Mouse (Mus musculus): ENCODE results near the gene E2f4. TPM values are rescaled to one million over a fixed set of nuclear protein-coding genes. Genes with fewer than 3 reads are reported as not detected.

The E2f4 gene
- polyA plus RNA-seq, 1 experiment from 2014 or later: 76.8 TPM

DNA sequence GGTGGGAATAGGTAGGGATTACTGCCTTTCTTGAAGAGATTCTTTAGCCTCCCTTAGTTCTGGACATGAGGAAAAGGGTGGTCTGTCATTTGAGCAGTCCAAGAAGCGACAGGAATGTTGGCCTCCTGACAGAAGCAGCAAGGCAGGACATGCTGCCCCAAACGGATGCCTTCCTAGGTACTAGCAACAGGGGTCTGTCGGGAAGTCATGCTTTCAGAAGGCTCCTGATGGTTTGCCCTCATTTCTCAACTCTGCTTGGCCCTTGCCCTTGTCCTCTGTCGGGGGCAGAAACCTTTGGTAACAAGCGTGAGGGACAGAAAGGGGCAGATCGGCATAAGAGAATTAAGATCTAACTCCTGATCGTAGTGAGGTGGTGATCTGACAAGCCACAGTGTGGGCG lies 12.7 kb downstream of the E2f4 start:
- no peaks in the 10 kb centered on the region for H3K9me3 ChIP-seq
- H3K27ac ChIP-seq (replicated peaks): no peak overlapping the region
- H3K4me1 ChIP-seq: peaks cover 12% of the 10 kb centered on the region
- no peaks in the 10 kb centered on the region for H3K27me3 ChIP-seq
- no peak for ATAC-seq (ENCODE audit: low FRiP score, low read depth)
- H3K36me3 ChIP-seq: peaks cover 66% of the 10 kb centered on the region
- H3K4me3 ChIP-seq: no peak overlapping the region
- H3K4me2 ChIP-seq (replicated peaks): no peak overlapping the region
- H3K9ac ChIP-seq (replicated peaks): no peak overlapping the region
- 87% methylated on average over 8 of the region's 8 CpGs for WGBS

DNA sequence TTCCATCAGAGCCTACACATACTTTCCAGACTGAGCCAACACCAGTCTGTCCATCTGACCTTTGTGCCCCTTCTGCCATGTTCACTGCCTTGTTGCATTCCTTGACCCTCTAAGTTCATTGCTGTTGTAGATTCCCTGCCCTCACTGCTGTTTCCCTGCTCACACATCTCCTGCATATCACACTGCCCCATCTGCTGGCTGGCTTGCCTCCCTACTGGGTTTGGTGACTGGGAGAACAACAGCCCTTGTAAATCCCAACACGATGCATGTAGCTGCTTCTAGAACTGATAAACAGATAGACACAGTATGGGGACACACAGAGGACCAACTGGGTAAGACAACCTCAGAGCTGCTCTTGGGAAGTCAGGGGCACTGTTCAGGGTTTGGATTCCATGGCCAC lies 14.3 kb downstream of the E2f4 start:
- no peak overlapping the region for H3K9ac ChIP-seq (replicated peaks)
- no peaks in the 10 kb centered on the region for H3K27me3 ChIP-seq
- ATAC-seq (ENCODE audit: low FRiP score, low read depth): no peak
- H3K27ac ChIP-seq (replicated peaks): no peak overlapping the region
- 85% methylated on average over 1 of the region's 1 CpGs for WGBS
- H3K9me3 ChIP-seq: no peaks in the 10 kb centered on the region
- peaks cover 76% of the 10 kb centered on the region for H3K36me3 ChIP-seq
- H3K4me1 ChIP-seq: no peaks in the 10 kb centered on the region
- no peak overlapping the region for H3K4me2 ChIP-seq (replicated peaks)
- H3K4me3 ChIP-seq: no peak overlapping the region

DNA sequence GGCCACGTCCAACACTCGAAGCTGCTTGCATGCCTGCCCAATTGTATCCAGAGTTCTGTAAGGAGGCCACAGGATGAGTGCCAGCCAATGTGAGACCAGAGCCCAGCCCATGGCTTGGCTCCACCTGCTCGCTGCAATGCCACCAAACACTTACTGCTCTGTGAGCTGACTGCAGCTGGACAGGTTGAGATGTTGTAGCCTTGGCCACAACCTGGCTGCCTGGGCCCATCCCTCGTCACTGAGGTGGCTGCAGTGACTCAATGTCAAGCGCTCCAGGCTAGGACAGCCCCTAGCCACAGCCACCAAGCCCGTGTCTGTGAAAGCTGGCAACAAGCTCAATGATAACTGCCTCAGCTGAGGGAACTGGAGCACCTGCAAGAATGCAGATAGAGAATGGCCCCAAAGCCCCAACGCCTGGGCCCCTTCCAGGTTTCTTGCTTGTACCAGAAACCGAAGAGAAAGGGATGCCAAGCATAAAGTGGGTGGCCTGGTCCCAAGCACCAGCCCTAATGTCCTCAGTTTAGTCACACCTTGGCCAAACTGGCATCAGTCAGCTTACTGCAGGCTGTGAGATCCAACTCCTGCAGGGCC lies 15.5 kb downstream of the E2f4 start:
- Histone ChIP-seq H3K9ac (replicated peaks) (no peak overlapping the region), H3K4me1 (no peaks in the 10 kb centered on the region), H3K36me3 (peaks cover 73% of the 10 kb centered on the region), H3K27ac (replicated peaks) (no peak overlapping the region), H3K27me3 (no peaks in the 10 kb centered on the region), H3K4me2 (replicated peaks) (no peak overlapping the region), H3K9me3 (no peaks in the 10 kb centered on the region), H3K4me3 (no peak overlapping the region)
- no peak for ATAC-seq (ENCODE audit: low FRiP score, low read depth)
- 88% methylated on average over 8 of the region's 8 CpGs for WGBS

DNA sequence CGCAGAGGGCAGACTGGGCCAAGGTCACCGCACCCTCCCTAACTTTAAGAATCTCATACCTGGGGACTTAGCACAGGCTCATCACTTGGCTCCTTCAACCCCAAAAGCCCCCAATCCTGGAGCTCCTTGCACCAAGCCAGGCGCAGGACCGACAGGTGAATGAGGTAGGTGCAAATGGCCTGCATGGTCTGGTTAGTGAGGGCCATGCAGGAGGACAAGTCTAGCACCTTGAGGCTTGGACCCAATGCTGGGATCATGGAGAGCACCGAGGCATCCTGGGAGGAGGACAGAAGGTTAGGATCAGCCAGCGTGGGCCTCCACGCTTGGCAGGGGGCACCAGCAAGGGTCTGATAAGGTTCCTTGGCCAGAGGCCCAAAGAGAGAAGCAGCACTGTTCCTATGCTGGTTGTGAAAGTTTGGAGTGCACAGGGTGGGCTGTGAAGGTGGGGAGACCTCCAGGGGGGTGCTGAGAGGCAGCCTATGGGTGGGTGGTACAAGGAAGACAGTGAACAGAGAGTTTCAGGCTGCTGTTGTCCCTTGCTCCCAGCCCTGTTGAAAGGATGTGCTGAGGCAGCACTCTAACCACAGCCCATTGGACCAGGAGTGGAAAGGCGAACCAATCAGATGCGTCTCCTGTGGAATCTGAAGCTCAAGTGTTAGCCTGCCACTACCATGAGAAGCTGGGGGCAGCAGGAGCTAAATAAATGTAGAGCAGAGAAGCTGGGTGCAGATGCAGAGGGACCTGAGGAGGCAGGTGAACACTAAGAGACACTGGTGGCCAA lies 16.3 kb downstream of the E2f4 start:
- H3K4me1 ChIP-seq: no peaks in the 10 kb centered on the region
- H3K4me3 ChIP-seq: no peak overlapping the region
- no peaks in the 10 kb centered on the region for H3K27me3 ChIP-seq
- H3K36me3 ChIP-seq: peaks cover 72% of the 10 kb centered on the region
- H3K27ac ChIP-seq (replicated peaks): no peak overlapping the region
- H3K9ac ChIP-seq (replicated peaks): no peak overlapping the region
- H3K4me2 ChIP-seq (replicated peaks): no peak overlapping the region
- no peak for ATAC-seq (ENCODE audit: low FRiP score, low read depth)
- H3K9me3 ChIP-seq: no peaks in the 10 kb centered on the region
- 88% methylated on average over 9 of the region's 9 CpGs for WGBS

DNA sequence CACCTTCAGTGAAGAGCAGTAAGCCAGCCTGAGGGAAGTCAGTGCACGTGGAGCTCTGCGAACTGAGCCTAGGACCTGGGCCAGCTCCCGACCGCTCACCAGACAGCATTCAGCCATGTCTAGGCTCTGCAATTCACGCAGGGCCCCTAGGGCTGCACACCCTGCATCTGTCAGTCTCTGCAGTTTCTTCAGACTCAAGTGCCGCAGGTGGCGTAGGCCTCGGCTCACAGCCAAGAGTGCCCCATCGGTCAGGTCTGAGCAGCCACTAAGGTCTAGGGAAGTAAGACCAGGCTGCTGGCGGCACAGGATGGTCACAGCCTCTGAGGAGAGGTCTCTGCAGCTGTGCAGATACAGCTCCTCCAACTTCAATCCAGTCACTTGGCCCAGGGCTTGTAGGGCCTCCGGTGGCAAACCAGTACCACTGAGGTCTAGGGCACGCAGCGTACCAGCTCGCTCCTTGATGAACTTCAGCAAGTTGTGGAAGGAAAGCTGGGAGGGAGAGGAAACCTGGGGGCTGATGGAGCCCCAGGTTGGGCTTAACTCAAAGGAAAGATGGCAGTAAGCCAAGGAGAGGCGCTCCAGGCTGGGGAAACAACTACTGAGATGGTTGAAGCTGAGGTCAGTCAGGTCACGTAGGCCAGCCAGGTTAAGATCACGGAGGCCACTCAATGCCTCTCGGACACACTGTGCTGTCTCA lies 17.8 kb downstream of the E2f4 start:
- H3K9ac ChIP-seq (replicated peaks): no peak overlapping the region
- WGBS: 93% methylated on average over 18 of the region's 18 CpGs
- H3K36me3 ChIP-seq: peaks cover 65% of the 10 kb centered on the region
- no peak overlapping the region for H3K4me2 ChIP-seq (replicated peaks)
- H3K27ac ChIP-seq (replicated peaks): no peak overlapping the region
- H3K27me3 ChIP-seq: no peaks in the 10 kb centered on the region
- no peak for ATAC-seq (ENCODE audit: low FRiP score, low read depth)
- no peaks in the 10 kb centered on the region for H3K9me3 ChIP-seq
- H3K4me1 ChIP-seq: no peaks in the 10 kb centered on the region
- H3K4me3 ChIP-seq: no peak overlapping the region

DNA sequence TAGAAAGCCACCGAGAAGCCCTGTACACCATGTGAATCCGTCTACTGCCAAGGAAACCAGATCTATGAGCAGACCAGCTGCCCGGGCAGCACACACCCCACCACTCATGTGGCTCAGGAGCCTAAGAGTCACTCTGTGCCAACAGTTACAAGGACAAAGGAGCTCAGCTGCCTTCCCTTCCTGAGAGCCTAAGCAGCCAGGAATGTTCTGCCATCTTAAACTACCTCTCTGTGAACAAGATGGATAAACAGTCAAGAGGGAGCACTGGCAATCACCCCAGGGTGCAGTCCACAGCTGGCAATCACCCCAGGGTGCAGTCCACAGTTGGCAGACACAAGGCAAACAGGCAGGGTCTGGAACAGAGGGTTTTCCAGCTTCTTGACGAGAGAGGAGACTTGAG lies 20.5 kb downstream of the E2f4 start:
- Histone ChIP-seq H3K9me3 (no peaks in the 10 kb centered on the region), H3K4me3 (no peak overlapping the region), H3K27ac (replicated peaks) (no peak overlapping the region), H3K27me3 (no peaks in the 10 kb centered on the region), H3K4me2 (replicated peaks) (no peak overlapping the region), H3K9ac (replicated peaks) (no peak overlapping the region), H3K4me1 (no peaks in the 10 kb centered on the region), H3K36me3 (peaks cover 64% of the 10 kb centered on the region)
- ATAC-seq (ENCODE audit: low FRiP score, low read depth): no peak
- WGBS: 88% methylated on average over 4 of the region's 4 CpGs

DNA sequence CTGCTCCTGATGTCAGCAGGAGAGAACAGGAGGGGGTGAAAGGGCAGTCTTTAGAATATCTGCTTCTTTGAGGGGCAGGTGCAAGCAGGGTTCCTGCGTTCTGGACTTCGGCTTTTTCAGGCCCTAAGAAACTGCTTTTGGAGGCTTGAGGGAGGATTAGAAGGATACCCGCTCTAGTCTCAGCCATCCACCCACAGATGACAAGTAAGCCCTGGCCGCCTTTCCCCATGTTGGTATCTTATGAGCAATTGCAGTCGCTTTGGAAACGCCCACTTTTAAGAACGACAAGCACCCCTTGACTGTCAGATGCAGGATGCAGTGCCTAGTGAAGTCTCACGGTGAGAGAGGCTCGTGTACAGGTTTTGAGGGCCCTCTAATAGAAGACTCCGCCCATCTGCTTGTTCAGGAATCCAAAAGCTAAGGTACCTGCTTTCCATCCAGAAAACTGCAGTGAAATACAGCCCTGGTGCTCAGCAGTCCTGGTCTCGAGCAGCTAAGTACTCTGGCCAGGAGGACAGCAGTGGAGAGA lies 21.3 kb downstream of the E2f4 start:
- Histone ChIP-seq H3K27ac (replicated peaks) (no peak overlapping the region), H3K36me3 (peaks cover 62% of the 10 kb centered on the region), H3K4me2 (replicated peaks) (no peak overlapping the region), H3K9me3 (no peaks in the 10 kb centered on the region), H3K4me3 (no peak overlapping the region), H3K4me1 (no peaks in the 10 kb centered on the region), H3K9ac (replicated peaks) (no peak overlapping the region), H3K27me3 (no peaks in the 10 kb centered on the region)
- no peak for ATAC-seq (ENCODE audit: low FRiP score, low read depth)
- WGBS: 87% methylated on average over 11 of the region's 11 CpGs

DNA sequence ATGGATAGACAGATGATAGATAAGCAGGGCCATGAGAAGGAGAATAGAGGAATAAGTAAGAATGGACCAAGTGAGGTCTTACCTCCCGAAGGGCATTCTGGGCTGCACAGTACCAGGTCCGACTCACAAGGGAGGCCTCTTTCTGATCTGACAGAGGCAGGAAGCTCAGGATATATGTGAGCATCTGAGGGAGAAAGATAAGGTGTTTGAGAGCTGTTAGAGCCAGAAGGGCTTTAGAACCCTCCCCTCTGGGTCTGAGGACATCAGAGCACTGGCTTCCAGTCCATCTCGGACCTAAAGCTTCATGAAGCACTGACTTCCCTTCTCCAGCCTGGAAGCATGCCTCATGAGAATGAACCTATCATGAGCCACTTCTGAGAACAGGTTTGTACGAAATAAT lies 25.7 kb downstream of the E2f4 start:
- no peaks in the 10 kb centered on the region for H3K27me3 ChIP-seq
- no peak overlapping the region for H3K9ac ChIP-seq (replicated peaks)
- ATAC-seq (ENCODE audit: low FRiP score, low read depth): no peak
- no peak overlapping the region for H3K27ac ChIP-seq (replicated peaks)
- WGBS: 91% methylated on average over 4 of the region's 4 CpGs
- H3K4me1 ChIP-seq: peaks cover 20% of the 10 kb centered on the region
- H3K36me3 ChIP-seq: peaks cover 27% of the 10 kb centered on the region
- no peaks in the 10 kb centered on the region for H3K9me3 ChIP-seq
- no peak overlapping the region for H3K4me2 ChIP-seq (replicated peaks)
- H3K4me3 ChIP-seq: no peak overlapping the region

DNA sequence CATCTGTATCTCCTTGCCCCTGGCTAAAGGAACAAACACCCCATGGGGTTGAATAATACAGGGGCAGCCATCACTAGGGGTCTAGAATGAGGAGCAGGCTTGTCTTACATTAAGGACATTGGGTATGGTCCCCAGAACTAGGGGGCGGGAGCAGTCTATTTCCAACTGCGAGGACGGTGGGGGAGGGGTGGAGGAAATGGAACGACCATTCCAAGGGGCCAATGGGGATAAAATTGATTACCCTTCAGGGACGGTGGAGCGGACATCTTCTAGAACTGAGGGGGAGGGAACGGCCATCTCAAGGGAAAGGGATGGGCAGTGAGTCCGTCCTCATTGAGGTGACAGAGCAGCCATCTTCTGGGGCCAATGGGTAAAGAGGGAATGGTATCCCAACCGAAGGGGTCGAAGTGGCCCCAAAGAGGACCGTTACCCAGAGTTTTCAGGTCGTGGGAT lies 28.2 kb downstream of the E2f4 start:
- H3K4me2 ChIP-seq (replicated peaks): peak overlapping the region; percentile 86
- H3K27me3 ChIP-seq: no peaks in the 10 kb centered on the region
- peak overlapping the region; percentile 71 for H3K27ac ChIP-seq (replicated peaks)
- peak overlapping the region; percentile 74 for H3K9ac ChIP-seq (replicated peaks)
- peak; percentile 65; the same call in 1 of the 2 replicates for ATAC-seq (ENCODE audit: low FRiP score, low read depth)
- peak overlapping the region; percentile 83 for H3K4me3 ChIP-seq
- WGBS: 2% methylated on average over 12 of the region's 12 CpGs
- H3K9me3 ChIP-seq: no peaks in the 10 kb centered on the region
- H3K36me3 ChIP-seq: peaks cover 41% of the 10 kb centered on the region
- peaks cover 20% of the 10 kb centered on the region for H3K4me1 ChIP-seq

DNA sequence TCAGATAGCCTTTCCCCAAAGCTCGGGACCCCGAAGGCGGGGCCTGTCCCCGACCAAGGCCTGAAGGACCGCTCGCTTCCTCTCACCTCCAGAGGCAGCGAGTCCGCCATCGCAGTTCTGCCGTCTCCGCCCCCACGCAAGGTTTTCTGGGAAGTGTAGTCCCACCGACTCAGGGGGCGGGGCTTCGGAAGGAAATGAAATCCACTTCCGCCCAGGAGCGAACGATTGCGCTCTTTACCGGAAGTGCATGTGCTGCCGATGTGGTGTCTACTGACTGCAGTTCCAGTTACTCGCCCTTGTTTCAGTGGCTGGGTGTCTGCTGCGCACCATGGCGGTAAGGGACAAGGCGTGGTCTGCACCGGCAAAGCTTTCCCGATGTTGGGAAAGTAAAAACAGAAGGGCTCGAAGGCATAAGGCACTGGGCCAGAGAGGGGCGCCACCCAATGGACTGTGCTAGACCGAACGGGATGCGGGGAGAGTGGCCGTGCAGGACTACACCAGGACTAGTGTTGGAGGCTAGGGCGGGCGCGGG lies 28.7 kb downstream of the E2f4 start, which contains the start of the genes Lrrc29 and Tmem208:
TSS of gene Lrrc29 (minus strand) at position 138 of the 532 bp plus-strand sequence.
TSS of gene Tmem208 (plus strand) at position 214 of the 532 bp plus-strand sequence.
- H3K27ac ChIP-seq (replicated peaks): peak within 1 kb of the TSS; percentile 71
- peak; percentile 93 for ATAC-seq (ENCODE audit: low FRiP score, low read depth)
- WGBS: 0% methylated on average over 36 of the region's 36 CpGs
- peaks cover 46% of the 10 kb centered on the region for H3K36me3 ChIP-seq
- H3K4me1 ChIP-seq: peaks cover 20% of the 10 kb centered on the region
- H3K9me3 ChIP-seq: no peaks in the 10 kb centered on the region
- peak within 1 kb of the TSS; percentile 83 for H3K4me3 ChIP-seq
- peak within 1 kb of the TSS; percentile 74 for H3K9ac ChIP-seq (replicated peaks)
- H3K27me3 ChIP-seq: no peaks in the 10 kb centered on the region
- H3K4me2 ChIP-seq (replicated peaks): peak within 1 kb of the TSS; percentile 86

DNA sequence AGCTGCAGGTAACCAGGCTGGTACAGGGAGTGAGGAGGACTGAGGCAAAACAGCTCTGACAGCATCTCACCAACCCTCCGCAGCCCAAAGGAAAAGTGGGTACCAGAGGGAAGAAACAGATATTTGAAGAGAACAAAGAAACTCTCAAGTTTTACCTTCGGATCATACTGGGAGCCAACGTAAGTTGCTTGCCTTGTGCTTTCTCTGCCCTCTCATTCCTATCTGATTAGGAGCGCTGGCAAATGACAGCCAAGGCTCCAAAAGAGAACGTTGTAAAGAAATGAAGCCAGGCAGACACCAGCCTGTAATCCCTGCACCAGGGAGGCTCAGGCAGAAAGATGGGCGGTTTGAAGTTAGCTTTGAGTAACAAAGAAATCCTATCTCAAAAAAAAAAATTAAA lies 29.5 kb downstream of the E2f4 start:
- H3K9me3 ChIP-seq: no peaks in the 10 kb centered on the region
- peak overlapping the region; percentile 83 for H3K4me3 ChIP-seq
- WGBS: 37% methylated on average over 6 of the region's 6 CpGs
- H3K4me2 ChIP-seq (replicated peaks): peak overlapping the region; percentile 70
- no peaks in the 10 kb centered on the region for H3K27me3 ChIP-seq
- peaks cover 54% of the 10 kb centered on the region for H3K36me3 ChIP-seq
- peaks cover 20% of the 10 kb centered on the region for H3K4me1 ChIP-seq
- H3K27ac ChIP-seq (replicated peaks): no peak overlapping the region
- peak overlapping the region; percentile 74 for H3K9ac ChIP-seq (replicated peaks)
- no peak for ATAC-seq (ENCODE audit: low FRiP score, low read depth)

Measured in midbrain, embryonic 12.5 days (tissue).